Mouse (Mus musculus): ENCODE results near the gene Nup214. TPM values are rescaled to one million over a fixed set of nuclear protein-coding genes. Genes with fewer than 3 reads are reported as not detected.

The Nup214 gene
- polyA plus RNA-seq, 1 experiment from 2014 or later = 86.7 TPM

DNA sequence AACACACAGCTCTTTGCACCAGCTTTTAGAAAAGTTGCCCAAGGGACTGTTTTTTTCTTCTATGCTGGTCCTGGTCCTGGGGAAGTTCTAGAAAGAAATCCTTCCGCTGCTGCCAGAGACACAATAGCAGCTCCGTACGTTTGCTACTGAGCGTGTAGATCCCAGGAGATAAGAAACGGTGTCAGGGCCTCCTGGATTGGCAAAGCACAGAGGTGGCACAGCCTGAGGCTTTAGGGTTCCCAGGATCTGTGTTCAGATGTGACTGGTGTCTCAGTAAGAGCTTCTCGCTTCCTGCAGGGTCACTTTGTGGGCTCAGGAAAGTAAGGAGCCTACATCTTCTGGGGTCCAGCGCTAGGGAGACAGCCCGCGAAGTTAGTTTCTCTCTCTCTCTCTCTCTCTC is 23.3 kb upstream of the Nup214 start:
- Histone ChIP-seq H3K27me3 (peaks cover 10% of the 10 kb centered on the region), H3K4me1 (peaks cover 9% of the 10 kb centered on the region), H3K9me3 (no peaks in the 10 kb centered on the region), H3K27ac (no peak overlapping the region), H3K9ac (peak overlapping the region; percentile 66), H3K4me2 (peak overlapping the region; percentile 97), H3K4me3 (peak overlapping the region; percentile 63), H3K36me3 (no peaks in the 10 kb centered on the region)
- 24% methylated on average over 9 of the region's 9 CpGs for WGBS
- ATAC-seq (ENCODE audit: borderline replicate concordance, extremely low read depth, low FRiP score, low TSS enrichment) = no peak

DNA sequence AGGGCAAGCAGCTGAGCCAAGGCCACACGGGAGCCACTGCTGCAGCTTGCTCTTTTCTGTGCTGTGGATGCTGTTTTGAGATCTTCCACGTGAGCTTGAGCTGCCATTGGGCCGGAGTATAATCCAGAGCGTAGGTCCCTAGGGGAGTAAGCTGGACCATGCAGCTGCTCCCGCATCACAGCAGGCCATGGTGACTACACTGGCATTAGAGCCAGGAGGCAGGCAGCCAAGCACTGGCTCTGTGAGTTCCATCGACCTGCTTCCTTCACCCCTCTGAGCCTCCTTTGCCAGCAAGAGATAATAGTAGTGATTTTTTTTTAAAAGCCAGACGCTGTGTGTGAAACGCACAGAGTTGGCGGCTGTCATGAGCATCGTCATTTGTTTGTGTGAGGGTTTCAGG is 22.0 kb upstream of the Nup214 start:
- Histone ChIP-seq H3K27ac (no peak overlapping the region), H3K9me3 (no peaks in the 10 kb centered on the region), H3K9ac (no peak overlapping the region), H3K4me3 (no peak overlapping the region), H3K36me3 (no peaks in the 10 kb centered on the region), H3K27me3 (peaks cover 10% of the 10 kb centered on the region), H3K4me1 (peaks cover 9% of the 10 kb centered on the region), H3K4me2 (no peak overlapping the region)
- 85% methylated on average over 10 of the region's 10 CpGs for WGBS
- no peak for ATAC-seq (ENCODE audit: borderline replicate concordance, extremely low read depth, low FRiP score, low TSS enrichment)

DNA sequence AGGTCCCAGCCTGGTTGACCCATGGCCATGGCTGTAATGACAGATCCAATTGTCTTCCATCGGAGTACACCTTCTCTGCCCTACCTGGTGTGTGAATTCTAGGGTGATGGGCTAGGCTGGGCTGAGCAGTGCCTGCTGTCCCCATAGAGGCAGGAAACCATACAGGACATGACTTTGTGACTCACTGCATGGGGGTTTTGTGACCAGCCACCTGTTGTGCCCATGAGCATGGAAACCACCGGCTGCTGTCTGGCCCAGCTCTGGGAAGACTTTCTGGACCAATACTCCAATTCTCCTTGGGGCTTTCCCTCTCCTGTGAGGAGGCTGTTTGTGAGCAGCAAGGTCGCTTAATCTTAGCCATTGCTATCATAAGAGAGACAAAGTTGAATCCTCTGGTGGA is 21.5 kb upstream of the Nup214 start:
- Histone ChIP-seq H3K36me3 (no peaks in the 10 kb centered on the region), H3K27ac (no peak overlapping the region), H3K27me3 (peaks cover 10% of the 10 kb centered on the region), H3K4me3 (no peak overlapping the region), H3K4me2 (no peak overlapping the region), H3K9me3 (no peaks in the 10 kb centered on the region), H3K4me1 (peaks cover 9% of the 10 kb centered on the region), H3K9ac (no peak overlapping the region)
- ATAC-seq (ENCODE audit: borderline replicate concordance, extremely low read depth, low FRiP score, low TSS enrichment) = no peak
- 78% methylated on average over 3 of the region's 3 CpGs for WGBS

DNA sequence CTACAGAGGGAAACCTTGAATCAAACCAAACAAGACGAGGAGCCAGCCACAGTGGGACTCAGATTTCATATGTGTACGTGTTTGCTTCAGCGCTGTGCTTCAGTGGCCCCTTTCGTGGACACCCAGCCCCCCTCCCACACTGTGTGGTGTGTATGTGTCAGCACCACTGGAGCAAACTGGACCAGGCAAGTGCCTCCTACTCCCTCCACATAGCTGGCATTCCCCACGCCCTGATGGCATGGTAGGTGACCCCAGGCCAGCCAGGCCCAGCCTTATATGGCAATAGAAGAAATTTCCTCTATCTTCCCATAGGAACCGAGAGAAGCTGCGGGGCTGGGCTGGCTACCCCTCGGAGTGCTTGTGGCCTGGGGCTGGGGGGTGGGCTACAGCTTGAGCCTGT is 20.5 kb upstream of the Nup214 start:
- no peak for ATAC-seq (ENCODE audit: borderline replicate concordance, extremely low read depth, low FRiP score, low TSS enrichment)
- H3K4me1 ChIP-seq = peaks cover 9% of the 10 kb centered on the region
- H3K27ac ChIP-seq = no peak overlapping the region
- peaks cover 10% of the 10 kb centered on the region for H3K27me3 ChIP-seq
- H3K4me3 ChIP-seq = no peak overlapping the region
- no peak overlapping the region for H3K9ac ChIP-seq
- no peak overlapping the region for H3K4me2 ChIP-seq
- WGBS = 54% methylated on average over 8 of the region's 8 CpGs
- H3K9me3 ChIP-seq = no peaks in the 10 kb centered on the region
- no peaks in the 10 kb centered on the region for H3K36me3 ChIP-seq

DNA sequence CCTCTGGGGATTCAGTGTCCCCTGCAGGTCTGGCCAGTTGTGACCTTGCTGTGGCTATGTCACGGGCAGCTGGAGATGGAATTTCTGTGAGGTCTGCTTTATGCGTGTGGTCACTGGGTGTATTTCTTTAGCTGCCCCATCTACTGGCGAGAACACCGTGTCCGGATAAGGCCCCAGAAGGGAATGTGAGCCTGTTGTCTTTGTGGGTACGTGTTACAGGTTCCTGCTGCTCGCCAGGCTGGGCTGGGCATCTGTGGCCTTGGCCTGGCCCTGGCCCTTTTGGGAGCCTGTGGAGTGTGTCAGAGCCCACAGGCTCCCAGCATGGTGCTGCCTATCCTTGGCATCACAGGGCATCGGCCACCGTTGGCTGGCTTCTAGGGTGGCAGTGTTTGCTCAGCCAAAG is 19.5 kb upstream of the Nup214 start:
- ATAC-seq (ENCODE audit: borderline replicate concordance, extremely low read depth, low FRiP score, low TSS enrichment) = no peak
- no peak overlapping the region for H3K9ac ChIP-seq
- 87% methylated on average over 9 of the region's 9 CpGs for WGBS

DNA sequence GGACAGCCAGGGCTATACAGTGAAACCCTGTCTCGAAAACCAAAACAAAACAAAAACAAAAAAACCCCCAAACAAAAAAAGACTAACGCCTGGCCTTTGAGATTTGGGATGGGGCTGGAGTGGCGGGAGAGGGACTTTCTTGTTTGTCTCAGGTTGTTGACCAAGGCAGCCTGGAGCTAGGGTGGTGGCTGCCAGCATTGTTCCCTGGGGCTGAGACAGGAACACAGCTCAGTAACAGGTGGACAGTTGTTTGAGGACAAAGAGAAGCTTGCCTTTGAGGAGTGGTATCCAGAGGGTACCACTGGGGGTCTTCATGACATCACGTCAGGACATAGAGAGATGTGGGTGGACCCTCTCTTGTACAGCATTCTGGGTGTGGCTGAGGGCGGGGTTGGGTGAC is 18.6 kb upstream of the Nup214 start:
- Histone ChIP-seq H3K36me3 (no peaks in the 10 kb centered on the region), H3K27ac (no peak overlapping the region), H3K27me3 (no peaks in the 10 kb centered on the region), H3K4me2 (no peak overlapping the region), H3K4me1 (peaks cover 4% of the 10 kb centered on the region), H3K4me3 (no peak overlapping the region), H3K9me3 (no peaks in the 10 kb centered on the region), H3K9ac (no peak overlapping the region)
- ATAC-seq (ENCODE audit: borderline replicate concordance, extremely low read depth, low FRiP score, low TSS enrichment) = no peak
- WGBS = 81% methylated on average over 5 of the region's 5 CpGs

More for the DNA sequence above, 19.5 kb upstream of the Nup214 start:
- Histone ChIP-seq H3K36me3 (no peaks in the 10 kb centered on the region), H3K27me3 (peaks cover 2% of the 10 kb centered on the region; the same call in 1 of the 2 replicates), H3K9me3 (no peaks in the 10 kb centered on the region), H3K4me3 (no peak overlapping the region), H3K4me2 (no peak overlapping the region), H3K27ac (no peak overlapping the region), H3K4me1 (peaks cover 9% of the 10 kb centered on the region)

DNA sequence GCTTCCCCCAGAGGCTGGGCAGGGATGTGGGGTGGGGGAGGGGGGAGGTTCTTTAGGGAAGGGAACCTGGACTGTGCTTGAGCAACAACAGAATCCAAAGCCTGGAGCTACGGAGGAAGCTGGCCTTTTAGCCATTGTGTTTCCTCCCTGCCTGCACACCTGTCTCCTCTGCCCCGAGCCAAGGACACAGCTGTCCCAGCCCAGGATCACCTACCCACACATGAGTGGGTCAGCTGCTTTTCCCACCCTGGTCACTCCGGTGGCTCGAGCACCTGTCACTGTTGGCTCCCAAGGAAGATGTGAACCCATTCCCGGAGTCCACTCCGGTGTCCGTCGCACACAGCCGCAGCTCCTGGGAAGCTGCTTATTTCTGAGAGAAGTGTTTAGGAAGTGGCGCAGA is 17.0 kb upstream of the Nup214 start:
- H3K4me1 ChIP-seq = no peaks in the 10 kb centered on the region
- no peak overlapping the region for H3K4me3 ChIP-seq
- no peaks in the 10 kb centered on the region for H3K27me3 ChIP-seq
- no peak overlapping the region for H3K9ac ChIP-seq
- no peak overlapping the region for H3K27ac ChIP-seq
- H3K36me3 ChIP-seq = no peaks in the 10 kb centered on the region
- no peaks in the 10 kb centered on the region for H3K9me3 ChIP-seq
- no peak overlapping the region for H3K4me2 ChIP-seq
- no peak for ATAC-seq (ENCODE audit: borderline replicate concordance, extremely low read depth, low FRiP score, low TSS enrichment)
- WGBS = 80% methylated on average over 10 of the region's 10 CpGs

DNA sequence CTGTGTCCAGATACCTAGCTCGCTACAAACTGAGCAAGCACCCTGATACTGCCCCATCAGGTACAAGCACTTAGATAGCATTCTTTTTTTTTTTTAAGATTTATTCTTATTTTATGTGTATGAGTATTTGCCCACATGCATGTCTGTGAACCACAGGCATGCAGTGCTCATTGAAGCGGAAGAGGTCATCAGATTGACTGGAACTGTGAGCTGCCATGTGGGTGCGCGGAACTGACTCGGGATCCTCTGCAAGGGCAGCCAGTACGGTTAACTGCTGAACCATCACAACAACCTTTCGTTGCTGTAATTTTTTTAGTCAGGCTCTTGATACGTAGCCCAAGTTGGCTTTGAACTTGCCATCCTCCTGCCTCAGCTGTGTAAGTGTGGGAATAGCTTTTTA is 13.2 kb upstream of the Nup214 start:
- Histone ChIP-seq H3K4me1 (no peaks in the 10 kb centered on the region), H3K27ac (no peak overlapping the region)

DNA sequence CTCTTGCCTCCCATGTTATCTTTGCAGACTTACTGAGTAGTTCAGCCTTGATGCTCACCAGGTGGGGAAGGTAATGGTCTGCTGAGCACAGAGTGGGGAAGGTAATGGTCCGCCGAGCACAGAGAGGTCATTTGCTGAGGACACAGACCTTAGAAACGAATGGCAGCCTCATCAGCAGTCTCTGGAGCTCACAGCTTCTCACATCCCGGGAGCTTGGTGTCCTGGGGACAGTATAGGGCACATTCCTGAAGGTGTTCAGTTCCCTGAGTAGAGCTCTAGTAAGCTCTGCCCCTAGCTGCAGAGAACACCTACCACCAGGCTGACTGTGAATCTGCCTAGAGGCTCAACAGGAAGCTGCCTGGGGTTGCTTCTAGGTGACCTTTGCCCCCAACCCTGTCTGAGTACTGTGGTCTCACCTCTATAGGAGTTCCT is 12.4 kb upstream of the Nup214 start:
- peak overlapping the region; percentile 89 for H3K27ac ChIP-seq
- ATAC-seq (ENCODE audit: borderline replicate concordance, extremely low read depth, low FRiP score, low TSS enrichment) = no peak
- no peaks in the 10 kb centered on the region for H3K4me1 ChIP-seq
- 58% methylated on average over 4 of the region's 4 CpGs for WGBS
- no peak overlapping the region for H3K4me2 ChIP-seq
- no peaks in the 10 kb centered on the region for H3K9me3 ChIP-seq
- no peaks in the 10 kb centered on the region for H3K36me3 ChIP-seq
- H3K4me3 ChIP-seq = no peak overlapping the region
- H3K9ac ChIP-seq = no peak overlapping the region
- no peaks in the 10 kb centered on the region for H3K27me3 ChIP-seq

More for the DNA sequence above, 13.2 kb upstream of the Nup214 start:
- 96% methylated on average over 8 of the region's 8 CpGs for WGBS
- no peak for ATAC-seq (ENCODE audit: borderline replicate concordance, extremely low read depth, low FRiP score, low TSS enrichment)
- Histone ChIP-seq H3K27me3 (no peaks in the 10 kb centered on the region), H3K4me3 (no peak overlapping the region), H3K4me2 (no peak overlapping the region), H3K9me3 (no peaks in the 10 kb centered on the region), H3K36me3 (no peaks in the 10 kb centered on the region), H3K9ac (no peak overlapping the region)

DNA sequence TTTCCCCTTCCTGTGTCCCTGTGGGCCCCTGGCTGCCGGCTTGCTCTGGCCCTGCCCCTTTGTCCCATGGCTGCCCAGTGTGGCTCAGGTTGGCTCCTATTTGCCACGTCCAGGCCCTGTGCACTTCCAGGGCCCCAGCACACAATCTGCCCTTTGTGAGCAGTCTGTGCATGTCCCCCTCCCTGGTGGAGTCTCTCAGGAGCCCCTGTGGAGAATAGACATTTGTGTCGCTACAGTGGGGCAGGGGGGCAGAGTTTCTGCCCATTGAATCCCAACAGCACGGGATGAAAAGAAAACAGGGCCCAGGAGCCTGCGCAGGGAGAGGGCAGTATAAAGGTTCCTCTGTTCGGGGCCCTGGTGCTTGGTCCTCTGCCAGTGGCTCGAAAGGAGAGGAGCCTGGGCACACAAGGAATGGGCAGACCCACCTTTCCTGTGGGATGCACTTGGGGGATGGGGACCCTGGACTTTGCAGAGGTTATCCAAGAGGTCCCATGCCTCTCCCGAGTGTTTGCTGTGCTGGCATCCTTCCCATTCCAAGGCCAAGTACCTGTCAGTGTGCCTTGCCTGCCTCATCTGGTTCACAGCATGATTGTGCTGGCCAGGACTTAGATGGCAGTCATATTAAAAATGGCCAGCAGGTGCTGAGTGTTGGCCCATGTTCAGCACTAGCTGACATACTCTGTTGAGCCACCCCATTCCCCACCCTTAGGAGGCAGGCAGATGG is 11.6 kb upstream of the Nup214 start:
- no peak overlapping the region for H3K4me3 ChIP-seq
- H3K9ac ChIP-seq = no peak overlapping the region
- no peaks in the 10 kb centered on the region for H3K9me3 ChIP-seq
- H3K27me3 ChIP-seq = no peaks in the 10 kb centered on the region
- H3K4me1 ChIP-seq = no peaks in the 10 kb centered on the region
- H3K36me3 ChIP-seq = no peaks in the 10 kb centered on the region
- no peak overlapping the region for H3K4me2 ChIP-seq
- H3K27ac ChIP-seq = peak overlapping the region; percentile 89
- ATAC-seq (ENCODE audit: borderline replicate concordance, extremely low read depth, low FRiP score, low TSS enrichment) = peak; percentile 74
- WGBS = 63% methylated on average over 8 of the region's 8 CpGs

DNA sequence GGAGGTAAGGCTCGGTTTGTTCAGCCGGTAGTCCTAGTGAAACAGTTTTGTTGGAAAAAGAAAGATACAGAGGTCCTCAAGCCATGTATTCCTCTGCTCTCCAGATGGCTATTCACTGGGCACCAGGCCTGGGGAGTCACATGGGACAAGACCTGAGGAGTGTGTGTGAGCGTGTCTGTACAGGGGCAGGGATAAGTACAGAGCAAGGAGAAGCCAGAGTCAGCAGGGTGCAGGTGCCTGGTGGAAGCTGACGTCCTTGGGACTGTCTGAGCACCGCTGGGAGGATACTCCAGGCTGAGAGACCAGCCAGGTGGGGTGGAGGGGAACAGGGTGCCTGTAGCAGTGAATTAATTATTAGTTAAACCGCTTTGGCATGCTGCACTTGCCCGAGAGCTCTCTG is 10.7 kb upstream of the Nup214 start:
- Histone ChIP-seq H3K9ac (no peak overlapping the region), H3K4me1 (no peaks in the 10 kb centered on the region), H3K4me3 (no peak overlapping the region), H3K9me3 (no peaks in the 10 kb centered on the region), H3K27ac (peak overlapping the region; percentile 89), H3K36me3 (no peaks in the 10 kb centered on the region), H3K27me3 (no peaks in the 10 kb centered on the region), H3K4me2 (no peak overlapping the region)
- WGBS = 67% methylated on average over 7 of the region's 7 CpGs
- ATAC-seq (ENCODE audit: borderline replicate concordance, extremely low read depth, low FRiP score, low TSS enrichment) = 0 out of 2 replicates have a peak, but pooled peaks have one; percentile 20

DNA sequence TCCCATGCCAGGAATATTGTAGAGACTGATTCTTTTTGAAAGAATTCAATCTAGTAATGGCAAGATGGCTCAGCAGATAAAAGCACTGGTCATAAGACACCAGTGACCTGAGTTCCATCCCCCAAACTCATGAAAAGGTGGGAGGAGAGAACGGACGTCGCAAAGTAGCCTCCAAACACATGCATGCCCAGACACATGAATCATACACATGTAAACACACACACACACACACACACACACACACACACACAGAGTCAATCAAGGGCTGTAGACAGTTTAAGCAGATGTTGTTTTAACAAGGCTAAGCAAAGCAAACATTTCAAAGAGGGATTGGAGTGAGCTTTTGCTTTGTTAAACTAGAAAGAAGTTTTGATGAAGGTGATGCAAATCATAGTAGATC is 10.0 kb upstream of the Nup214 start:
- WGBS = 68% methylated on average over 3 of the region's 3 CpGs
- Histone ChIP-seq H3K4me1 (no peaks in the 10 kb centered on the region), H3K9ac (no peak overlapping the region), H3K4me2 (no peak overlapping the region), H3K4me3 (no peak overlapping the region), H3K27ac (0 out of 2 replicates have a peak overlapping the region, but pooled peaks have one; percentile 89), H3K36me3 (no peaks in the 10 kb centered on the region), H3K9me3 (no peaks in the 10 kb centered on the region), H3K27me3 (no peaks in the 10 kb centered on the region)
- ATAC-seq (ENCODE audit: borderline replicate concordance, extremely low read depth, low FRiP score, low TSS enrichment) = no peak

DNA sequence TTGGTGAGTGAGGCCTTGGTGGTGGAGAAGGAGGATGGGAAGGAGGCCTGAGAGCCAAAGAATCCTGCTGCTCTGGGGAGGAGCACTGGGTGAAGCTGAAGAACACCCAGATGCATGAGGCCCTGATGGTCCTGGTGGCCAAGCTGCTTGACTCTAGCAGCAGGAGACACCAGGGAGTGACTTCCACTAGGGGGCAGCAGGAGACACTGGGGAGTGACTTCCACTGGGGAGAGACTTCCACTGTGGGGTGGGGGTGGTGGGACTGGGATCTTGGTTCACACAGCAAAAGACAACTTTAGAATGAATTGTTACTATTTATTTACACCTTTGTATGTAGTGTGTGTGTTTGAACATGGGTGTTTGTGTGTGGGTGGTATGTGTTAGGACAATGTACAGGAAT is 9.1 kb upstream of the Nup214 start:
- ATAC-seq (ENCODE audit: borderline replicate concordance, extremely low read depth, low FRiP score, low TSS enrichment) = no peak
- Histone ChIP-seq H3K27ac (no peak overlapping the region), H3K27me3 (no peaks in the 10 kb centered on the region), H3K4me1 (no peaks in the 10 kb centered on the region), H3K4me3 (no peak overlapping the region), H3K4me2 (no peak overlapping the region), H3K9ac (no peak overlapping the region), H3K36me3 (no peaks in the 10 kb centered on the region), H3K9me3 (no peaks in the 10 kb centered on the region)
